Mouse (Mus musculus): ENCODE data around the gene Crim1.
"Not testable (repeated sequence)": the region's sequence is repeated elsewhere in the genome, so short reads cannot be mapped to it uniquely, and the experiment has no call there.

Gene Crim1

DNA sequence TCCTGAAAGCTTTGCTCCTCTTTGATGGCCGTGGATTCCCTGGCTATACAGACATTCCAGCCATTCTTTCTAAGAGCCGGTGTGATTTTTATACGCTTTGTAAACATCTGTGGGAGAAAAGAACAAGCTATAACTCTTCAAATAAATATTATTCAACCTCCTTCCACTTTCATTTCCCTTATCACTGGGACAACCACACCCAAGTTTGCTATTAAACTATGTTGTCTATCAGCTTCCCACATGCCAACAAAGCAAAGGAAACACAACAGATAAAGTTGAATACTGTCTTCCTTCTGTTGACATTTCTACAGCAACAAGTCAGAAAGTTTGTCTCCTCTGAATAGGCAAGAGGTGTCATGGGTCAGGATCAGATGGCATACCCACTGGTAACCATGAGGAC, 48.9 kb downstream of the Crim1 start:
- in situ Hi-C loops (cut with MboI, MseI), result no loop called here

- in situ Hi-C loops (cut with MboI, MseI), result no loop called here
Measured at GRCm38 (mm10) chr17:78250149-78250938, 50.3 kb downstream of the Crim1 start.

DNA sequence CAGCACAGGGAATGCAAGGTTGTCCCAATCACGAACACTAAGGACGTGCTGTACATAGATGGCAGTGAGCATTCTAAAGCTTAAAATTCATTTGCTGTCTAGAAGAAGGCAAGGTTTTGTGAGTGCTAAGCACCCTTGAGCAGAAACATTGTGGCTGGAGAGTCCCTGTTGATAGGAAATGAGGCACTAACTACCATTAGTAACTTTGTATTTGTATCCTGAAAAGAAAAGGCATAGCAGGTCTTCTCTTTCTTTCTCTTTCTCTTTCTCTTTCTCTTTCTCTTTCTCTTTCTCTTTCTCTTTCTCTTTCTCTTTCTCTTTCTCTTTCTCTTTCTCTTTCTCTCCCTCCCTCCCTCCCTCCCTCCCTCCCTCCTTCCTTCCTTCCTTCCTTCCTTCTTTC, 53.5 kb downstream of the Crim1 start:
- in situ Hi-C loops (cut with MboI, MseI), result not testable (repeated sequence)

GRCm38 (mm10) chr17:78254256-78254655, 54.2 kb downstream of the Crim1 start:
- in situ Hi-C loops (cut with MboI, MseI), result no loop called here

GRCm38 (mm10) chr17:78255711-78256110, 55.7 kb downstream of the Crim1 start:
- in situ Hi-C loops (cut with MboI, MseI), result no loop called here

GRCm38 (mm10) chr17:78256534-78256933, 56.5 kb downstream of the Crim1 start:
- in situ Hi-C loops (cut with MboI, MseI), result no loop called here

GRCm38 (mm10) chr17:78261684-78262083, 61.6 kb downstream of the Crim1 start:
- in situ Hi-C loops (cut with MboI, MseI), result no loop called here

DNA sequence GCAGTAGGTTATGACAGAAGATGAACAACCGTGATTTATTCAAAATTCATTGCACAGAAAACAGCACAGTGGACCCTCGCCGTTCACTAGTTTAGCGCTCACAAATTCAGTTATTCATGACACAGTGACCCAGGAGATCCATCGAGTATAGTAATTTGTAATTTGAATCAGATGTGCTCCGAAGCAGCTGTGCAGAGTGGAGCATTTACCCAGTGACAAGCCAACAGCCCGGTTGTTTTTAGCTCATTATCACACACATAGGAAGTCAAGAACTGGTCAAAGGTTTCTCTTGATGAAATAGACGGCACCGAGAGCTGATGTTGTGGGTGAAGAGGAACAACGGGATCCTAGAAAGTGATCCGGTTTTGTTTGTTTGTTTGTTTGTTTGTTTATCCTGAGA, 64.1 kb downstream of the Crim1 start:
- in situ Hi-C loops (cut with MboI, MseI), result no loop called here

DNA sequence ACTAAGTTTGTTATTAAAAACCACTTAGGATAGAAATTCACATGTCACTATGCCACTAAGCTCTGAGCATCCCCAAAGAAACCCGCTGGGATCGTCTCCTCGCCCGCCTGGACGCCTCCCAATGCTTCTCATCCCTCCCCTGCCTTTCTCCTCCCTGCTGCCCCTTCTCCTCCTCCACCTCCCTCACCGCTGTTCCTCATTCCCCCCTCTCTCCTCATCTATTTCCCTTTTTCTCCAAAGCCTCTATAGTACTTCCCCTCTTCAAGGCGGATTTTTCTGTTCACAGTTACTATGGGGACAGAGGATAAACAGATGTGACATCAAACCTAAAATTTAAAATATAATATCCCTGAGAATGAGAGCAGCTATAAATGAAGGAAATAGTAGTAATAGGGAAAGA, 65.1 kb downstream of the Crim1 start:
- in situ Hi-C loops (cut with MboI, MseI), result no loop called here

GRCm38 (mm10) chr17:78266271-78266670, 66.2 kb downstream of the Crim1 start:
- in situ Hi-C loops (cut with MboI, MseI), result no loop called here

GRCm38 (mm10) chr17:78268591-78268990, 68.5 kb downstream of the Crim1 start:
- in situ Hi-C loops (cut with MboI, MseI), result no loop called here

- in situ Hi-C loops (cut with MboI, MseI), result no loop called here
Measured at GRCm38 (mm10) chr17:78269311-78269710, 69.3 kb downstream of the Crim1 start.

DNA sequence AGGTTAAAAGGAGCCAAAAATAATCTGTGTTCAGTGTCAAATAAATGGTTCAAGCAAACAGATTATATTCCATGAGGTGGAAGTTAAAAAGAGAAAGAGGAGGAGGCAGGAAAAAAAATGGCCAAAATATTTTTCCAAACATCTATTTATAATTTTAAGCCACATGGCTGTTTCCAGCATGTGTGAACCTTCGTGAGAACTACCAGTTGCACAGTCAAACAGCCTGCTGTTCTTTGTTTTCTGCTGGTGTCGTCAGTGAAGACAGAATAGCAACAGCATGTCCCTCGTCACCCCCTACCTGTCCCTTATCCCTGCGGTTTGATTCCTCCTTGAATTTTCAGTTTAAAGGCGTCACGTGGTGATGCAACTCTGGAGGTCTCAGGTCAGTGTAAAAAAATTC, 70.0 kb downstream of the Crim1 start:
- in situ Hi-C loops (cut with MboI, MseI), result no loop called here

DNA sequence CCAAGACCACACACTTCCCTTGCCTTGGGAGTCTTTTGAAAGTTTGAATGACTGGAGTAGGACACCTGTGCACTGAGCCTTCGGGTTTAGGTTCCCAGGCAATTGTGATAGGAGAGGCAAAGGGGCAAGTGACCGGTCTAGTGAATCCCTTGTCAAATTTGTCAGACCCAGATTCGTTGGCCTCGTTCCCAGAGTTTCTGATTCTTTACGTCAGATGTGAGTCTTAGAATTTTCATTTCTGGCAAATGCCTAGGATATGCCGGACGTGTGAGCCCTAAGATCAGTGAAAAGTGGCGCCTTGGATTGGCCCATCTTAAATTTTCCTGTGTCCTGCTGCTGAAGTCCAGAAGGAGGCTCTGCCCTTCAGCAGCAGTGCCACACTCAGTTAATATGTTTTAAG, 71.7 kb downstream of the Crim1 start:
- in situ Hi-C loops (cut with MboI, MseI), result no loop called here

GRCm38 (mm10) chr17:78272142-78272541, 72.1 kb downstream of the Crim1 start:
- in situ Hi-C loops (cut with MboI, MseI), result no loop called here

- in situ Hi-C loops (cut with MboI, MseI), result no loop called here
Measured at GRCm38 (mm10) chr17:78272713-78273483, 72.8 kb downstream of the Crim1 start.

DNA sequence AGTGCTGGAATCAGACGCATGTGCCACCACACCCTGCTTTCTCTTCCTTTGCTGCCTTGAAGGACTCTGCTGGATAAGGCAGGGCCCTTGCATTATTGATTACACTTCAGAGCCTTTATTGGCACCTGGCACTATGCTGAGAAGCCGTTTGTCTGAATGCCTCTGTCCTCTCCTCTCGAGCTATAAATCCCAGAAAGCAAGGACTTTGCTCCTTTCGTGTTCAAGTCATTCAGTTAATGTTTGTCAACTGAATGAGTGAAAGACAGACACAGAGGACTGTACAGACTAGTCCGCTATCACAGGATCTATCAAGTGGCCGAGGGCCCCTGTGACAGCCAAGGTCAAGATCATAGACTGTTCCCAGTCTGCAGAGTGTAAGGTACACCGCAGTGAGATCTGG, 73.8 kb downstream of the Crim1 start:
- in situ Hi-C loops (cut with MboI, MseI), result no loop called here

- in situ Hi-C loops (cut with MboI, MseI), result no loop called here
Measured at GRCm38 (mm10) chr17:78274609-78275506, 74.8 kb downstream of the Crim1 start.

DNA sequence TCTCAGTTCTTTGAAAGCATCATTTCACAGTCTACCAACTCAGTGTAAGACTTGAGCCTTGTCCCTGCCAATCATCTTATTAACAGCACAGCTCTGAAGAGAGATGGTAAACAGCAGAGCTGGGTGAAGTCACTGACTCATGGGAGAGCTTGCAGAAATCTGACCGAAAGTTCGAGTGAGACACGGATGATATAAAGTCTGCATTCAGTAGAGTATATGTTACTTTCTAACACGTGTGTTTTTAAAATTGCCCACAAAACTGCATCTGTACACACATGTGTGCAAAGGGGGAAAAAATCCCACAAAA, 75.4 kb downstream of the Crim1 start:
- in situ Hi-C loops (cut with MboI, MseI), result no loop called here

GRCm38 (mm10) chr17:78279191-78279590, 79.1 kb downstream of the Crim1 start:
- in situ Hi-C loops (cut with MboI, MseI), result no loop called here

DNA sequence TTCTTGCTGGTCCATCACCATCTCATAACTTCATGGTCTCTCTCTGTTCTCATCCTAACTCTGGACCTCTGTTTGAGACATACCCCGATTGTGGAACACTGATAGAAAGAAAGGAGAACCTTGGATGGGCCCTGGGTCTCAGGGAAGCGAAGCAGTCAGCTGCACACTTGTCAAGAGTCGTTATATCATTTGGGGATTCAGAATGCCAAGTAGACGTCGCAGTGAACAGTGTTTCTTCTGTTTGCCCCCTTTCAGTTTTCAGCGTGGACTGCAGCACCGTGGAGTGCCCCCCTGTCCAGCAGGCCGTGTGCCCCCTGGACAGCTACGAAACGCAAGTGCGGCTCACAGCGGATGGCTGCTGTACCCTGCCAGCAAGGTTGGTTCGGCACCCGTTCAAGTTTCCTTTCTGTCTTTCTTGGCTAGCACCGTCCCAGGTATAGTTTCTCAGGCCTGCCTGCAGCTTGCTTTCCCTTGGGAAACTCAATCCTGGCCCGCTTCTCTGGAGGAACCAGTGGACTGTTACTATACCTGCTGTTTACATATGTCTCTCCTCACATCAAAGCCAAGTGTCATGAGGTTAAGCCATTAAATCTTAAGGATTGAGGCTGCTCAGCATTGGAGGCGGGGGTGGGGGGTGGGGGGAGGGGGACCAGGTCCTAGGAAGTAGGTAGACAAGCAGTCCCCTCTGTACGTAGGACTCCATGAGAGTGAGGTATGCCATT, 81.1 kb downstream of the Crim1 start:
- in situ Hi-C loops (cut with MboI, MseI), result loop anchor here (10.0 kb wide), 1 partner anchor 824 kb away; no protein-coding TSS in a partner anchor

Measured in T-helper 1 cell (primary cell).